Mouse (Mus musculus): Measurements from ENCODE around the gene Pus10. TPM values are rescaled to one million over a fixed set of nuclear protein-coding genes. Genes with fewer than 3 reads are reported as not detected.

The Pus10 gene
- polyA plus RNA-seq, 1 experiment from 2014 or later: 11.7 TPM

DNA sequence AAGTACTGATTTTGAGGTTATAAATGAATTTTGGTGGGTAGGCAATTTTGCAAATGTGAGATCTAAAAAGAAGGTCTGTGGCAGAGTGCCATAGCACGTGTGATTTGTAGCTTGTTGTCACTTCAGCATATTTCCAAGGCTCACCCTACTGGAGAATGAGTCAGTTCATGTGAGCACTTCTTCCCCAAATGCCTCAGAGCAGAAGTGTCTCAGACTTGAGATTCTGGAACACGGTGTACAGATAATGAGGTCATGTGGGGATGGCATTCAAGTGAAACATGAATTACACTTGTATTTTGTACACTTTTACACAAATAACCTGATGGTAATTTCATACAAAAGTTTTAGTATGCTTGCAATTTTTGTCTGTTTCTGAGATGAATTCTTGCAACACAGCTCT, 7.7 kb upstream of the Pus10 start:
- no peak overlapping the region for H3K9ac ChIP-seq
- H3K27me3 ChIP-seq (ENCODE audit: control insufficient read depth, insufficient read depth, low read length): no peaks in the 10 kb centered on the region
- 84% methylated on average over 2 of the region's 2 CpGs for WGBS
- H3K4me2 ChIP-seq (replicated peaks): no peak overlapping the region
- no peaks in the 10 kb centered on the region for H3K9me3 ChIP-seq (ENCODE audit: control insufficient read depth, low read length)
- no peaks in the 10 kb centered on the region; the same call in 1 of the 2 replicates for H3K4me1 ChIP-seq (replicated peaks; ENCODE audit: control insufficient read depth, insufficient read depth, low read length)
- no peaks in the 10 kb centered on the region for H3K36me3 ChIP-seq (replicated peaks; ENCODE audit: control insufficient read depth, insufficient read depth)
- H3K27ac ChIP-seq: no peak overlapping the region
- no peak overlapping the region for H3K4me3 ChIP-seq (replicated peaks; ENCODE audit: low read length)
- ATAC-seq (ENCODE audit: low FRiP score): no peak
- no peak for DNase-seq (ENCODE audit: low spot score)

GRCm38 (mm10) chr11:23664232-23664631, 1.2 kb upstream of the Pus10 start:
- H3K4me1 ChIP-seq (replicated peaks; ENCODE audit: control insufficient read depth, insufficient read depth, low read length): peaks cover 16% of the 10 kb centered on the region
- H3K9ac ChIP-seq: no peak overlapping the region
- no peak overlapping the region for H3K27ac ChIP-seq
- DNase-seq (ENCODE audit: low spot score) (no peak), ATAC-seq (ENCODE audit: low FRiP score) (no peak)
- no peak overlapping the region for H3K4me3 ChIP-seq (replicated peaks; ENCODE audit: low read length)
- H3K9me3 ChIP-seq (ENCODE audit: control insufficient read depth, low read length): no peaks in the 10 kb centered on the region
- peaks cover 5% of the 10 kb centered on the region; the same call in 1 of the 2 replicates for H3K36me3 ChIP-seq (replicated peaks; ENCODE audit: control insufficient read depth, insufficient read depth)
- no peaks in the 10 kb centered on the region for H3K27me3 ChIP-seq (ENCODE audit: control insufficient read depth, insufficient read depth, low read length)
- peak overlapping the region; percentile 21; the same call in 1 of the 2 replicates for H3K4me2 ChIP-seq (replicated peaks)

DNA sequence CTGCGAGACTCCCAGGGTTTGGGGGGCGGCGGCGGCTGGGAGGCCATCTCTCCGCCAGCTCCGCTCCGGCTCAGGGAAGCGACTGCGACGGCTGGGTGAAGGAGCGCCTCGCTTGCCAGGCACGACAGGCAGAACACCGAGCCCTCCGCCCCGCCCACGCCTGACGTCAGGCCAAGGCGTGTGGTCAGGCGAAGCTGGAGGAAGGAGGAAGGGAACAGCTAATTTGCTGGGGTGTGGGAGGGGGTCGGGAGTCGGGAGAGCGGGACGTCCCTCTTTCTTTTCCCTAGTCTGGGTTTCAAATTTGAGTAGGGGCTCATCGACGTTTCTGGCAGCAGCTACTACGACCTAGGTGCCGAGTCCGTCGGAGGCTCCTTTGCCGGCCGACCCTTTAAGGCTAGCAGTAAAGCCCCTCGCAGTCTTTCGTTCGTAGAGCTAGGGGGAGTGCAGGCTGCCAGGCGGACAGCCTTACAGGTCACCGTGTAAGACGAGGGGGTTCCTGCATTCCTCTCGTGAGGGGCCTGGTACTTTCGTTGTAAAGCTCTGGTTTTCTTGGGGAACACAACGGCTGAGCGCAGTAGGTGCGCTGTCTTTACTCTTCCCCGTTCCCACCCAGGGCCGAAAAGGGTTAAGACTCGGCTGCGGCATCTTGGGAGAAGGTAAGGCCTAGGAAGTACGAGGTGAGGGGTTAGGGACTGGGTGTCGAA, 476 bp downstream of the Pus10 start, which contains the start of gene Pex13:
Pex13 (minus strand) TSS at position 162 of the 704 bp plus-strand sequence.
- Histone ChIP-seq H3K4me2 (replicated peaks) (peak within 1 kb of the TSS; percentile 80), H3K9ac (peak within 1 kb of the TSS; percentile 84), H3K4me1 (replicated peaks; ENCODE audit: control insufficient read depth, insufficient read depth, low read length) (peaks cover 16% of the 10 kb centered on the region), H3K9me3 (ENCODE audit: control insufficient read depth, low read length) (no peaks in the 10 kb centered on the region), H3K36me3 (replicated peaks; ENCODE audit: control insufficient read depth, insufficient read depth) (peaks cover 10% of the 10 kb centered on the region; the same call in 1 of the 2 replicates), H3K27me3 (ENCODE audit: control insufficient read depth, insufficient read depth, low read length) (no peaks in the 10 kb centered on the region), H3K4me3 (replicated peaks; ENCODE audit: low read length) (peak within 1 kb of the TSS; percentile 81), H3K27ac (peak within 1 kb of the TSS; percentile 96)
- peak; percentile 98 for ATAC-seq (ENCODE audit: low FRiP score)
- under 1% methylated on average over 48 of the region's 49 CpGs for WGBS
- peak; percentile 95 for DNase-seq (ENCODE audit: low spot score)

DNA sequence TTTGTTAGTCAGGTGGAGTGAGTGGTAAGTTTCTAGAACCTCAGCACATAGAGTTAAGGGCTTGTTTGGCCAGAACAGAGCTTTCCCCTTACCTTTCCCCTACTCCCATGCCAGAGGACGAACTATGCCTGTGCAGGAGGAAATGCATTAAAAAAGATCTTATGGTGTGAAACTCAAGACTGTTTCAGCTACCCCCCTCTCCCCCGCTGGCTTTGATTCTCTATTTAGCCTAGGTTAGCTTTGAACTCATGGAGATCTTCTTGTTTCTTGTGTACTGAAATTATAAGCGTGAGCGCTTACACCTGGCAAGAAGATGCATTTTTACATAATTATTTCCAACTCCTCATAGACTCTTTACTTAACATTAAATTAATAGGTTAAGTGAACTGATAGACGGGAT, 1.1 kb downstream of the Pus10 start:
- DNase-seq (ENCODE audit: low spot score) (no peak), ATAC-seq (ENCODE audit: low FRiP score) (no peak; the same call in 1 of the 2 replicates)
- peak overlapping the region; percentile 81 for H3K4me3 ChIP-seq (replicated peaks; ENCODE audit: low read length)
- H3K4me2 ChIP-seq (replicated peaks): peak overlapping the region; percentile 80
- H3K36me3 ChIP-seq (replicated peaks; ENCODE audit: control insufficient read depth, insufficient read depth): peaks cover 10% of the 10 kb centered on the region
- H3K27ac ChIP-seq: peak overlapping the region; percentile 96
- H3K4me1 ChIP-seq (replicated peaks; ENCODE audit: control insufficient read depth, insufficient read depth, low read length): peaks cover 16% of the 10 kb centered on the region
- H3K9me3 ChIP-seq (ENCODE audit: control insufficient read depth, low read length): no peaks in the 10 kb centered on the region
- 9% methylated on average over 5 of the region's 5 CpGs for WGBS
- peak overlapping the region; percentile 84 for H3K9ac ChIP-seq
- no peaks in the 10 kb centered on the region for H3K27me3 ChIP-seq (ENCODE audit: control insufficient read depth, insufficient read depth, low read length)

DNA sequence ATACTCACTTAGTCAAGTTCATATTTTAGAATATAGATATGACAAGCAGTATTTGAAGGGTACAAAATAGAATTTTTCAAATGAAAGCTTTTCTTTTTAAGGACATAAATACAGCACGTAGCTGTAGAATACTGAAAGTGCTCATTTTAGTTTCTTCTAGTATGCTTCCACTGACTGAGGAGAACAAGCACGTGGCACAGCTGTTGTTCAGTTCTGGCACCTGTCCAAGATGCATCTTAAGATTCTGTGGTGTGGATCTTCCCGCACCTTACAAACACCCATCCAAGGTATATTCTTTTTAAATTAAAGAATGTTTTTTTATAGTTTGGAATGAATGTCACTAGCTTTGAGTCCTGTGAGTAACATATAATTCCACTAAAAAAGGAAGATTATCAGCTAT, 1.7 kb downstream of the Pus10 start:
- no peak for ATAC-seq (ENCODE audit: low FRiP score)
- H3K4me3 ChIP-seq (replicated peaks; ENCODE audit: low read length): peak overlapping the region; percentile 81
- peak overlapping the region; percentile 84; the same call in 1 of the 2 replicates for H3K9ac ChIP-seq
- H3K27ac ChIP-seq: no peak overlapping the region; the same call in 1 of the 2 replicates
- H3K27me3 ChIP-seq (ENCODE audit: control insufficient read depth, insufficient read depth, low read length): no peaks in the 10 kb centered on the region
- 37% methylated on average over 3 of the region's 3 CpGs for WGBS
- no peaks in the 10 kb centered on the region for H3K9me3 ChIP-seq (ENCODE audit: control insufficient read depth, low read length)
- no peak for DNase-seq (ENCODE audit: low spot score)
- peaks cover 13% of the 10 kb centered on the region for H3K36me3 ChIP-seq (replicated peaks; ENCODE audit: control insufficient read depth, insufficient read depth)
- H3K4me1 ChIP-seq (replicated peaks; ENCODE audit: control insufficient read depth, insufficient read depth, low read length): peaks cover 16% of the 10 kb centered on the region
- H3K4me2 ChIP-seq (replicated peaks): peak overlapping the region; percentile 80

DNA sequence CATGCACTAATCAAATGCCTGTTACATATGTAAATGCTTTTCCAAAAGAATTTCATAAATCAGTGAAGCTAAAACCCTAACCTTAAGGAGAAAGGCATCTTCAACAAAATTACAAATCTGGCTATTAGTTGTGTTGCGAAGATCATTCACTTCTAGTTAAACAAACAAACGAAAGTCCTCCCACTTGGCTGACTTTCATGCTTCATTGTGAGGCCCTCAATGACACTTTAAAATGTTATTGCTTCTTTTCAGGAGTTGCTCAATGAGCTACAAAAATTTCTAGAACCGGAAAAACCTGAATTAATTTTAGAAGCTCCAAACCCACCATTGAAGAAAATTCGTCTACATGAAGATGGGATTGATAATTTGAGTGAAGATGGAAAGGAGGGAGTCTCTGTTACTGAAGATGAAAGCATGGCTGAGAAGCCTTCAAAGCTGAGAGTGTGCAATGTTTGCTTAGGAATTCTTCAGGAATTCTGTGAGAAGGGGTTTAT, 6.8 kb downstream of the Pus10 start:
- Histone ChIP-seq H3K4me1 (replicated peaks; ENCODE audit: control insufficient read depth, insufficient read depth, low read length) (peaks cover under 1% of the 10 kb centered on the region; the same call in 1 of the 2 replicates), H3K4me2 (replicated peaks) (no peak overlapping the region), H3K9me3 (ENCODE audit: control insufficient read depth, low read length) (no peaks in the 10 kb centered on the region), H3K27me3 (ENCODE audit: control insufficient read depth, insufficient read depth, low read length) (no peaks in the 10 kb centered on the region), H3K27ac (no peak overlapping the region), H3K36me3 (replicated peaks; ENCODE audit: control insufficient read depth, insufficient read depth) (peaks cover 60% of the 10 kb centered on the region), H3K9ac (no peak overlapping the region), H3K4me3 (replicated peaks; ENCODE audit: low read length) (no peak overlapping the region)
- DNase-seq (ENCODE audit: low spot score) (no peak), ATAC-seq (ENCODE audit: low FRiP score) (no peak)
- WGBS: 94% methylated on average over 4 of the region's 4 CpGs

GRCm38 (mm10) chr11:23676100-23676499, 10.6 kb downstream of the Pus10 start:
- no peak overlapping the region for H3K4me2 ChIP-seq (replicated peaks)
- H3K27me3 ChIP-seq (ENCODE audit: control insufficient read depth, insufficient read depth, low read length): no peaks in the 10 kb centered on the region
- DNase-seq (ENCODE audit: low spot score) (no peak), ATAC-seq (ENCODE audit: low FRiP score) (no peak)
- H3K9ac ChIP-seq: no peak overlapping the region
- H3K9me3 ChIP-seq (ENCODE audit: control insufficient read depth, low read length): no peaks in the 10 kb centered on the region
- no peak overlapping the region for H3K4me3 ChIP-seq (replicated peaks; ENCODE audit: low read length)
- no peak overlapping the region for H3K27ac ChIP-seq
- no peaks in the 10 kb centered on the region for H3K4me1 ChIP-seq (replicated peaks; ENCODE audit: control insufficient read depth, insufficient read depth, low read length)
- peaks cover 81% of the 10 kb centered on the region for H3K36me3 ChIP-seq (replicated peaks; ENCODE audit: control insufficient read depth, insufficient read depth)
- 92% methylated on average over 5 of the region's 5 CpGs for WGBS

GRCm38 (mm10) chr11:23679044-23679642, 13.7 kb downstream of the Pus10 start:
- peak; percentile 83 for DNase-seq (ENCODE audit: low spot score)
- peaks cover 87% of the 10 kb centered on the region for H3K36me3 ChIP-seq (replicated peaks; ENCODE audit: control insufficient read depth, insufficient read depth)
- H3K27me3 ChIP-seq (ENCODE audit: control insufficient read depth, insufficient read depth, low read length): no peaks in the 10 kb centered on the region
- no peak overlapping the region for H3K9ac ChIP-seq
- no peaks in the 10 kb centered on the region for H3K9me3 ChIP-seq (ENCODE audit: control insufficient read depth, low read length)
- ATAC-seq (ENCODE audit: low FRiP score): peak; percentile 37; the same call in 1 of the 2 replicates
- H3K4me2 ChIP-seq (replicated peaks): no peak overlapping the region
- WGBS: 56% methylated on average over 3 of the region's 3 CpGs
- H3K4me3 ChIP-seq (replicated peaks; ENCODE audit: low read length): no peak overlapping the region
- no peaks in the 10 kb centered on the region for H3K4me1 ChIP-seq (replicated peaks; ENCODE audit: control insufficient read depth, insufficient read depth, low read length)
- H3K27ac ChIP-seq: no peak overlapping the region

DNA sequence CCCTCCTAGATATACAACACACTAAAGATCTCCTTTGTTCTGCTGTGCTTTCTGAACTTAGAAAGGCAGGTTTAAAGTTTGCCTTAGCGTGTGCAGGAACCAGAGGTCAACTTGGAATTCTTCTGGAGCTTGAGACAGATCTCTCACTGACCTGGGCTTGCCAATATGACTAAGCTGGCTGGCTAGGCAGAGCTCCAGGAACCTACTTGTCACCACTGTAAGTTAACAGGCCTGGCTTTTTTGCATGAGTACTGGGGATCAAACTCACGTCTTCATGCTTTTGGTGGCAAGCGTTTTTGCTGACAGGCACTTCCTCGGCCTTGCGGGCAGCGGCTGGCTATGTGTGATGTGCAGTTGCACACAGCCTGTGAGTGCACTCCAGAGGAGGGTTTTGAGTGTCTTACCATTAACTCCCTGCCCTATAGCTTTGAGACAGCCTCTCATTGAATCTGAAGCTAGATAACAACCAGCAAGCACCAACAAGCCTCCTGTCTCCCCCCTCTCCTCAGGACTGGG, 15.0 kb downstream of the Pus10 start:
- H3K9me3 ChIP-seq (ENCODE audit: control insufficient read depth, low read length): no peaks in the 10 kb centered on the region
- H3K9ac ChIP-seq: no peak overlapping the region
- H3K27me3 ChIP-seq (ENCODE audit: control insufficient read depth, insufficient read depth, low read length): no peaks in the 10 kb centered on the region
- H3K4me3 ChIP-seq (replicated peaks; ENCODE audit: low read length): no peak overlapping the region
- no peak overlapping the region for H3K27ac ChIP-seq
- no peak overlapping the region for H3K4me2 ChIP-seq (replicated peaks)
- DNase-seq (ENCODE audit: low spot score): no peak
- H3K36me3 ChIP-seq (replicated peaks; ENCODE audit: control insufficient read depth, insufficient read depth): peaks cover 80% of the 10 kb centered on the region
- no peaks in the 10 kb centered on the region for H3K4me1 ChIP-seq (replicated peaks; ENCODE audit: control insufficient read depth, insufficient read depth, low read length)
- no peak for ATAC-seq (ENCODE audit: low FRiP score)
- 91% methylated on average over 6 of the region's 6 CpGs for WGBS
